Mouse (Mus musculus): ENCODE measurements around the gene Mtg1. TPM values are rescaled to one million over a fixed set of nuclear protein-coding genes. Genes with fewer than 3 reads are reported as not detected.

The Mtg1 gene
- 10.8 and 18.1 TPM in 2 replicates for total RNA-seq (2012; rRNA removed)
- polyA plus RNA-seq (2012; ENCODE audit: insufficient read depth in 1 of 2, insufficient read length in 2 of 2, low read depth in 1 of 2, low replicate concordance in 2 of 2, missing spikeins in 1 of 2), result 10 to 100 TPM in 1 of 2 experiments, not detected in 1; 38.1 TPM

DNA sequence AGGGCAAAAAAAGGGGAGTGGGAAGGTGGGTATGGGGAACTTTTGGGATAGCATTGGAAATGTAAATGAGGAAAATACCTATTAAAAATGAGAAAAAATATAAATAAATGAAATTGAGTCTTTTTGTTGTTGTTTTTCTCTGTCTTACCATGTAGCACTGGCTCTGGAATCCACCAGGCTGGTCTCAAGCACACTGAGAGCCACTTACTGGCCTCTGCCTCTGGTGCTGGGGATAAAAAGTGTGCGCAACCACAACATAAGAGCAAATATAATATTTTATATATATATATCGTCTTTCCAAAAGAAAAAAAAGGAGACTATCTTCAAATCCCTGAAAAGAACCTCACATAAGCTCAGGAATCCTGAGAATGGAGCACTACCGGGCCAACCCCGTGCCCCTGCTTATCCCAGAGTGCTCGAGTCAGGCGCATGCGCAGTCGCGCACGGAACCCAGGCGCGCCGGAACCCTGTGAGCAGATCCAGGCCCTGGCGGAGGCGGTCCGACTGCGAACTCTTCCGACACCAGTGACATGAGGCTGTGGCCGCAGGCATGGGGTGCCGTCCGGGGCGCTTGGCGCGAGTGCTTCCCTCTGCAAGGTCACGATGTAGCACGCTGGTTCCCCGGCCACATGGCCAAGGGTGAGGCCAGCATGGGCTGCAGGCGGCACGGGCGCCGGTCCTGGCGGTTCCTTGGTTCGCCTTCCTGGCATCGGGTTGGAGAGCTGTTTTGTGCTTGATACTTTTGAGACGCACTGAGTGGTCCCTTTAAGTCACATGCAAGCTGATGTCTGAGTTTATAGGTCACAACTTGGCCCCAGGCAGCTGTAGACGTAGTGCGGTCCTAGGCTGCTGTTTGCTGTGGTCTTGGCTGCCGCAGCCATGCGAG lies at the start of gene Mtg1:
TSS of gene Mtg1 (plus strand) at position 430 of the 886 bp plus-strand sequence.
- H3K27ac ChIP-seq (ENCODE audit: control insufficient read depth, low read depth, low read length), result peak within 1 kb of the TSS; percentile 86
- no peaks in the 10 kb centered on the region for H3K9me3 ChIP-seq (replicated peaks; ENCODE audit: insufficient read depth, low read length)
- peak within 1 kb of the TSS; percentile 66 to 93 for H3K4me3 ChIP-seq (ENCODE audit: control insufficient read depth in 1 of 2, insufficient read depth in 1 of 2, low read depth in 2 of 2, low read length in 2 of 2)
- H3K27me3 ChIP-seq (ENCODE audit: control insufficient read depth in 1 of 2, insufficient read depth in 2 of 2, low read length in 2 of 2), result no peaks in the 10 kb centered on the region
- H3K36me3 ChIP-seq (ENCODE audit: control insufficient read depth in 1 of 2, insufficient read depth in 2 of 2, low read length in 2 of 2), result peaks cover 0 to 16% of the 10 kb centered on the region in 2 experiments; a peak in 2 of 4 replicates
- peaks cover 2% of the 10 kb centered on the region; the same call in 1 of the 2 replicates for H3K79me2 ChIP-seq (ENCODE audit: control insufficient read depth, insufficient read depth, low read length, poor library complexity)
- DNase-seq (ENCODE audit: low read depth, low spot score), result peak; percentile 96
- H3K9ac ChIP-seq (ENCODE audit: control insufficient read depth, low read depth, low read length, poor library complexity, severe bottlenecking), result peak within 1 kb of the TSS; percentile 97
- peaks cover 0 to 17% of the 10 kb centered on the region in 2 experiments; a peak in 2 of 4 replicates for H3K4me1 ChIP-seq (ENCODE audit: control insufficient read depth in 1 of 2, insufficient read depth in 2 of 2, low read length in 2 of 2)
- peak; percentile 94 for TF ChIP-seq MXI1 (IDR thresholded peaks at IDR 0.05; ENCODE audit: low read depth, low read length)
- TF ChIP-seq CHD2 (IDR thresholded peaks at IDR 0.05; ENCODE audit: low read length), result no peak
- TF ChIP-seq SIN3A (IDR thresholded peaks at IDR 0.05; ENCODE audit: low read length), result peak; percentile 84
- TF ChIP-seq NELFE (IDR thresholded peaks at IDR 0.05; ENCODE audit: low read depth, low read length), result peak; percentile 84
- no peak for TF ChIP-seq ZC3H11A (IDR thresholded peaks at IDR 0.05; ENCODE audit: low read depth, low read length)
- peak; percentile 96 for TF ChIP-seq MAX (IDR thresholded peaks at IDR 0.05; ENCODE audit: low read length)
- no peak for TF ChIP-seq POLR2AphosphoS5 (IDR thresholded peaks at IDR 0.05; ENCODE audit: borderline replicate concordance, low read depth, low read length)
- peak; percentile 33; the same call in 1 of the 2 replicates for TF ChIP-seq ETS1 (IDR thresholded peaks at IDR 0.05; ENCODE audit: low read depth, low read length)
- peak; percentile 84 to 92 for TF ChIP-seq POLR2A (IDR thresholded peaks at IDR 0.05; ENCODE audit: control insufficient read depth in 1 of 2, insufficient read depth in 1 of 2, low read depth in 1 of 2, low read length in 2 of 2, poor library complexity in 1 of 2)
- no peak for TF ChIP-seq TAL1 (IDR thresholded peaks at IDR 0.05; ENCODE audit: low read length)
- TF ChIP-seq UBTF (IDR thresholded peaks at IDR 0.05; ENCODE audit: borderline replicate concordance, insufficient read depth, low read depth, low read length), result 0 out of 2 replicates have a peak, but pooled peaks have one; percentile 51
- peak; percentile 89 for TF ChIP-seq TBP (IDR thresholded peaks at IDR 0.05; ENCODE audit: low read depth, low read length)
- TF ChIP-seq GABPA (IDR thresholded peaks at IDR 0.05; ENCODE audit: low read depth, low read length), result no peak
- TF ChIP-seq RCOR1 (IDR thresholded peaks at IDR 0.05; ENCODE audit: low read depth, low read length), result no peak
- TF ChIP-seq POLR2AphosphoS2 (IDR thresholded peaks at IDR 0.05; ENCODE audit: low read length), result peak; percentile 53; the same call in 1 of the 2 replicates
- no peak; a peak in 1 of 4 replicates for TF ChIP-seq EP300 (IDR thresholded peaks at IDR 0.05; ENCODE audit: low read depth in 1 of 2, low read length in 2 of 2)
- no peak for TF ChIP-seq ZNF384 (IDR thresholded peaks at IDR 0.05; ENCODE audit: low read depth, low read length)
- no peak for TF ChIP-seq CHD1 (IDR thresholded peaks at IDR 0.05; ENCODE audit: low read depth, low read length)
- TF ChIP-seq CTCF (IDR thresholded peaks at IDR 0.05 in 2 of 3, conservative IDR thresholded peaks at IDR 0.05 in 1 of 3; ENCODE audit: control insufficient read depth in 1 of 3, insufficient read depth in 1 of 3, low read depth in 2 of 3, low read length in 3 of 3, poor library complexity in 1 of 3, severe bottlenecking in 1 of 3), result no peak
- TF ChIP-seq NRF1 (IDR thresholded peaks at IDR 0.05; ENCODE audit: insufficient read depth, low read depth, low read length, poor library complexity, severe bottlenecking), result peak; percentile 91
- no peak for TF ChIP-seq GATA1 (IDR thresholded peaks at IDR 0.05; ENCODE audit: low read depth, low read length)
- peak; percentile 78; the same call in 1 of the 2 replicates for TF ChIP-seq KAT2A (conservative IDR thresholded peaks at IDR 0.05; ENCODE audit: low read depth, low read length)
- TF ChIP-seq ZMIZ1 (IDR thresholded peaks at IDR 0.05; ENCODE audit: low read depth, low read length), result peak; percentile 62
- no peak for TF ChIP-seq ZKSCAN1 (IDR thresholded peaks at IDR 0.05; ENCODE audit: low read depth, low read length)
- TF ChIP-seq E2F4 (IDR thresholded peaks at IDR 0.05; ENCODE audit: borderline replicate concordance, low read depth, low read length), result no peak
- TF ChIP-seq MAFK (IDR thresholded peaks at IDR 0.05; ENCODE audit: borderline replicate concordance, low read depth, low read length), result no peak
- 0 out of 2 replicates have a peak, but pooled peaks have one; percentile 4 for TF ChIP-seq MEF2A (IDR thresholded peaks at IDR 0.05; ENCODE audit: extremely low read depth, insufficient replicate concordance, low read depth, low read length, poor library complexity, severe bottlenecking)
- TF ChIP-seq ELF1 (IDR thresholded peaks at IDR 0.05; ENCODE audit: low read depth, low read length), result peak; percentile 73
- peak; percentile 92 for TF ChIP-seq MYC (IDR thresholded peaks at IDR 0.05; ENCODE audit: low read depth, low read length)
- peak; percentile 82 for TF ChIP-seq USF1 (IDR thresholded peaks at IDR 0.05; ENCODE audit: low read depth, low read length)
- TF ChIP-seq USF2 (IDR thresholded peaks at IDR 0.05; ENCODE audit: borderline replicate concordance in 1 of 2, insufficient read depth in 1 of 2, low read depth in 1 of 2, low read length in 2 of 2), result no peak
- peak; percentile 86 for TF ChIP-seq TCF12 (IDR thresholded peaks at IDR 0.05; ENCODE audit: low read depth, low read length)
- TF ChIP-seq SMC3 (IDR thresholded peaks at IDR 0.05; ENCODE audit: low read depth, low read length), result no peak
- TF ChIP-seq MYB (IDR thresholded peaks at IDR 0.05; ENCODE audit: low read depth, low read length), result no peak

All from MEL (cell line).